Mouse (Mus musculus) ES-Bruce4 (cell line): ENCODE results near the gene AI413582.
A peak's percentile ranks its signal among the peaks of the same experiment; 100 is the strongest.

Experiments
- CTCF ChIP-seq: IDR thresholded peaks from one replicate; pipeline ENCODE4 v1.8.1; 2011; ENCODE audit warnings: low read depth, low read length
- EP300 ChIP-seq: IDR thresholded peaks from 2 replicates; pipeline ENCODE4 v1.6.1; 2011; ENCODE audit warnings: low read depth, low read length; ENCODE audit not compliant: insufficient read depth
- POLR2A ChIP-seq: IDR thresholded peaks from one replicate; pipeline ENCODE4 v1.8.1; 2011; ENCODE audit warnings: low read length; ENCODE audit not compliant: insufficient read depth

- no peak for TF ChIP-seq CTCF
- TF ChIP-seq EP300 = 0 out of 2 replicates have a peak, but pooled peaks have one; percentile 16
- TF ChIP-seq POLR2A = peak; percentile 13
These were observed 11.2 kb downstream of the AI413582 start for GRCm38 (mm10) chr17:27554062-27554960.
